Mouse (Mus musculus): ENCODE measurements around the gene Pef1.

DNA sequence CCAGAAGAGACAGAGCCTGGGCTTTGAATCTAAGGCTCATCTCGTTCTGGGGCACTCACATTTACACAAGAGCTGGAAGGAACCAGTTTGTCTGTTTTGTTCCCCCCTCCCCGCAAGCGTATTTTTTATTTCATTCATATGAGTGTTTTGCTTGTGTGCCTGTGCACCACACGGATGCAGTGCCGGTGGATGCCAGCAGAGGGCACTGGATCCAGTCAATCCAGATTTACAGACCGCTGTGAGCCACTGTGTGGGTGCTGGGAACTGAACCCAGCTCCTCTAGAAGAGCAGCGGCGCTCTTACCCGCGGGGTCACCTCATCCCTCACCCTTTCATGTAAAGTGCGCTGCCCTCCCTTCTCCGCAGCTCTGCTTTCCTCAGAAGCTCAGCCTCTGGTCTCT is 1.3 kb downstream of the Pef1 start:
- TF ChIP-seq CTCF (conservative IDR thresholded peaks at IDR 0.05; ENCODE audit: insufficient read depth, insufficient read length, low read depth, low read length) (0 out of 2 replicates have a peak, but pooled peaks have one; percentile 22), POLR2A (IDR thresholded peaks at IDR 0.05; ENCODE audit: low read depth, low read length) (no peak)
